Mouse (Mus musculus) megakaryocyte, embryonic 14.5 days (primary cell): Measurements from ENCODE around the gene Scaf8.

ENCODE experiments used
- FLI1 ChIP-seq: IDR thresholded peaks from 2 replicates; pipeline ENCODE4 v1.6.1; 2012; ENCODE audit warnings: low read length, inconsistent platforms, mixed read lengths
- GATA1 ChIP-seq: IDR thresholded peaks from 3 replicates; pipeline ENCODE4 v1.6.1; 2012; ENCODE audit warnings: mixed read lengths, low read length, inconsistent platforms, borderline replicate concordance

GRCm38 (mm10) chr17:3246665-3247370 is 132.0 kb downstream of the Scaf8 start:
- no peak for TF ChIP-seq FLI1
- no peak for TF ChIP-seq GATA1
